Mouse (Mus musculus) left cerebral cortex, postnatal 4 days (tissue): ENCODE measurements around the gene Pakap. TPM values are rescaled to one million over a fixed set of nuclear protein-coding genes. Genes with fewer than 3 reads are reported as not detected.

ENCODE experiments used
- DNase-seq: peaks from one replicate; pipeline ENCODE4 v3.0.0-alpha.2; 2022
- intact Hi-C: fragments of 180-260 bp; cut with DNase I; formaldehyde crosslinking; loops from one replicate; pipeline ENCODE4 v1.15.1; 2025
- total RNA-seq, 2 experiments: library from RNA; stranded (reverse); gene quantifications; 2 replicates each; pipeline ENCODE4 v1.2.3; 2021

The Pakap gene
- total RNA-seq, 2 experiments from 2014 or later: 12.2 to 15.4 TPM

DNA sequence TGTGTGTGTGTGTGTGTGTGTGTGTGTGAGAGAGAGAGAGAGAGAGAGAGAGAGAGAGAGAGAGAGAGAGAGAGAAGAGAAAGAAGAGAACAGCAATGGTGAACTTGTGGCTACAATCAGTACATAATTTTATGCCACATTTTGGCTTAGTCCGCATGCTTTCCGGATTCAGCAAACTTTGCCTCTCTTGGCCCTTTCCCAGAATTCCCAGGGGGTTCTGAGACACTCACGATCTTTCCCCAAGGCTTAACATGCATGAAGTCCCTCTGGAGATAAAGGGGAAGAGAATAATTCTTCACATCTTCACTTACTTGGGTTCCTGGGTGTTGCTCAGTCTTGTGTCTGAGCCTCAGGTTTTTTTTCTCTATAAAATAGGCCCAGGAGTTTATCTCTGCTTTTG lies 2.2 kb downstream of the Pakap start:
- intact Hi-C loops: no loop called here
- DNase-seq: no peak

DNA sequence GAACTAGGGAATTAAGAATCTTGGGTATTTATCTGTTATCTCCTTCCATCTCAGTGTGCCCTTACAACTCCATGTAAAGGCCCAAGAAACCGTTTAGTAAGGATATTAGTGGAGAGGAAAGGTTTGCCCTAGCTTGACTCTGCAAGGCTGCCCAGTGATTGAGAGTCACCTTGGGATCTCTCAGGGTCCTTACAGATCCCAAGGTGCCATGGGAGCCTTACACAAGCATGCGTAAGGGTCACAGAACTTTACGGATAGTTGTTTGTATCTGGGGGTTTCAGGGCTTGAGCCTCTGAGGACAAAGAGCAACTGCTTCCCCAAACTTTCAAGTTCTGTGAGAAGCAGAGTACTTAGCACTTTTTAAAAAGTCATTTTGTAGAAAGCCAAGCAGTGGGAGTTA lies 6.2 kb downstream of the Pakap start:
- intact Hi-C loops: no loop called here
- no peak for DNase-seq

DNA sequence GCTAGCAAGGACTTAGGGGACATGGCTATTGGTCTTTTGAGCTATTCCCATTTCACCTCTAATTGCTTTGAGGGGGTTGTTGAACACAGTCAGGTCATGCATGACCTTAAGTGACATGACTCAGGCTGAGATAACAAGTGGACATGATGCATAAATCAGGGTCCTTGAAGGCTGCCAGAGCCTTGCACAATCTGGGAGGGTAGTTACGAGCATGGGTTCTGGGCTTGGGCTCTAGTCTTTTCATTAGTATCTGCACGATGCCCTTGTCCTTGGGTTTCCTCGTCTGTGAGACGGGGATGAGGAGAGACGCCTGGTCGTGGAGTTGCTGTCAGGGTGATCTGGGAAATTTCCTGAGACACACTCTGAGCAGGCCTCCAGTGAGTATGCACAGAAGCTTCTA lies 6.7 kb downstream of the Pakap start:
- DNase-seq: no peak
- intact Hi-C loops: no loop called here

DNA sequence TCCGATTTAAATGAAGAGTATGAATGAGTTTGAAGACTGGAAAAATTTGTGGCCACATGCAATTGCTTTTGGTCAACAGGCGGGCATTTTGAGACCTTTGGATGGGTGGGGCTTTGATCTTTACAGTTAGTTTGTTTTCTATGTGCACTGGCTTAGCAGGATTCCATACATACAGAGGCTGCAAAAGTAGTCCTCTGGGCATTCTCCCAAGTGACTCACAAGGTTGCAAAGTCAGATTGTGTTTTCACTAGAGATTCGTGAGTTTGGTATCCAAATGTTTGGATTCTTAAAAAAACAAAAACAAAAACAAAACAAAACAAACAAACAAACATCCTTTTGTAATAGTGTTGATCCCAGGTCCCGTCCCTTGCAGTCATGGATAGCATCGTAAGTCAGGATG lies 7.7 kb downstream of the Pakap start:
- DNase-seq: no peak
- intact Hi-C loops: no loop called here

DNA sequence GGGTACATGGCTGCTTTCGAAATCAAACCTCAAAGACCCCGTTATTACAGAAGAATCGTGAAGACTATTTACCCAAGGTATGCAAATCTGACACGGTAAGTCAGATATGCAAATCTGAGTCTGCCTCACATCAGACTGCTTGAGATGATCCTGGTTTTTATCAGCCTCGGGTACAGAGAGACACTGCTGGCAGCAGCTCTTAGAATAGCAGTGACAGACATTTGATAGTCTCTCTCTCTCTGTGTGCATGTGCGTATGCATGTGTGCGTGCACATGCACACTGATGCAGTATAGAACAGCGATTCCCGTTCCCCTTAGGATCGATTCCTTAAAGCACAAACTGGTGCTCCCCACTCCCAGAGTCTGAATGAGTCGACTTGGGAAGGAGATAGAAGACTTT lies 8.1 kb downstream of the Pakap start:
- intact Hi-C loops: no loop called here
- DNase-seq: no peak

DNA sequence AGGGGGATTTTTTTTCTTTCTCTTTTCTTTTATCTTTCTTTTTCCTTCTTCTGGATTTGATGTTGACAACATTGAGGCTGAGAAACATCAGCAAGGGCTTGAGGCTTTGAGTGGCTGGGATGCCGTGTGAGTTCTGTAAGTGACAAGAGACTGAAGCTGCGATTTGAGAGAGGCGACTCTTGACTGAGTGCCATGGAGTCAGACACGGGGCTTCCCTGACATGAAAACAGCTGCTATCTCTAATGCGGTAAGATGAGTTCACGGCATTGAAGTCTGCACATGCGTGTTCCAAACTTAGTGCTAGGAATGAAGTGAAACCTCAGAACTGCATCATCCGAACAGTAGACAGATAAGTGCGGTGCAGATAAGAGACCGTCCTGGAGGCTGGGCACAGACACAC lies 11.7 kb downstream of the Pakap start:
- intact Hi-C loops: no loop called here
- no peak for DNase-seq

DNA sequence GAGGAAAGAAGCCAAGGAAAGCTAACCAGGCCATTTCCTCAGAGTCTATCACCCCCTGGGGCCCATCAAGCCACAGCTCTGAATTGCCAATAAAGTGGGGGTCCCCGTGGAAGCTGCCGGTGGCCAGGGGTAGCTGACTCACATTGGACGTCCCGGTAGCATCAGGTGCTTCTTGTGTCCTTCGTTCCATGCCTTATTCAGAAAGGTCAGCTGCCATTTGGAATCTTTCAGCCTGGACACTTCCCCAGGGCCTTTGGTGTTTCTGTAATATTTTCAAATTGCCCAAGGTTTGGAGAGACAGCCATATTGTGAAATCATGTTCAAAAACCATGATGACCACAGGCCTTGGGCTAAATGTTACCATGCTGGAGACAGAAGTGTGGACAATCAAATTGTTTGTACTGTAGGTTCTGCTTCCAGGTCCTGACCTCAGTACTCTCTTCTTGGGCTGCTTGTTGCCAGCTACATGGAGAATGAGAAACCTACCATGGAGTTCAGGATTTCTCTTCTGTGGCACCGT lies 17.4 kb downstream of the Pakap start:
- DNase-seq: no peak
- intact Hi-C loops: no loop called here

DNA sequence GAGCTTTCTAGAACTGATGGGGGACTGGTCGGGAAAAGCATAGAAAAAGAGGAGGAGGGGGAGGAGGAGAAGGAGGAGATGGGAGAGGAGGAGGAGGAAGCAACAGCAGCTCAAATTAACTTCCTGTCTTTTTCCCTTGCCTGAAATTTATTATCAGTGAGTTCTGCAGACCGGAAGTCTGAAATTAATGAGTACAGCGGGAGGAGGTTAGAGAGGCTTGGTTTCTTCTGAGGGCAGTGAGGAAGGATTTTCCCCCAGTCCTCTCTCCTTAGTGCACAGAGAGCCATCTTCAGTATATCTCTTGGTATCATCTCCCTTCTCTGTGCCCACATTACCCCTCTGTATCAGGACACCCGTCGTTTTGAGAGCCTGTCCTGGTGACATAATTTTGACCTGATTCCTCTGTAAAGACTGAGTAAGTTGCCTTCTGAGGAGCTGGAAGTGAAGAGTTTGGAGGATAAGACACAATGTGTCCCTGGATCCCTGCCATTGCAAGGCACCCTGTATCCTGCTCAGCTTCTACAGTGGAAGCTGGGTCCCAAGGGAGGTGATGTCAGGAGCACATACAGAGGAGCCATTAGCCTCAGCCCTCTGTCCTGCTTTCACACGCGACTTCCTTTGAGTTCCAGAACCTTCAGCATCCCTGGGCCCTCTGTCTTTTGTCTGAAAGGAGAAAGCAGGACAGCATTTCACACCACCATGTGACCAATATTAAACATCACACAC lies 19.1 kb downstream of the Pakap start:
- intact Hi-C loops: no loop called here
- DNase-seq: no peak

DNA sequence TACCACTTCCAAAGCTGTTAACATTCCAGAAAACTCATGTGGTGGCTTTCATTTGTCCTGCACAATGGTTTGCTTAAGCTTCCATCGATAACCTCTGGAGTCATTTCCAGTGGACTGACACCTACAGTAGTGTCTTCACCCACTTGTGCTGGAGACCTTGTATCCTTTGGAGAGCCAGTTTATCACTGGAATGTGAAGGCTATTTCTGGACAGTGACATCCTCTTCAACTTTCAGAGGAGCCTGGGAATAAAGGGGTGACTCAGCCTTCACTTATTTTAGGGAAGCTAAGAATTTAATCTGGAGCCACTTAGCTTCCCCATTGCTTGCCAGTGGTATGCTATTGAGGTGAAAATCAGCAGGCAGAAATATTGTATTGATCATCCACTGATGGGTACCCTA lies 20.4 kb downstream of the Pakap start:
- intact Hi-C loops: no loop called here
- DNase-seq: no peak

DNA sequence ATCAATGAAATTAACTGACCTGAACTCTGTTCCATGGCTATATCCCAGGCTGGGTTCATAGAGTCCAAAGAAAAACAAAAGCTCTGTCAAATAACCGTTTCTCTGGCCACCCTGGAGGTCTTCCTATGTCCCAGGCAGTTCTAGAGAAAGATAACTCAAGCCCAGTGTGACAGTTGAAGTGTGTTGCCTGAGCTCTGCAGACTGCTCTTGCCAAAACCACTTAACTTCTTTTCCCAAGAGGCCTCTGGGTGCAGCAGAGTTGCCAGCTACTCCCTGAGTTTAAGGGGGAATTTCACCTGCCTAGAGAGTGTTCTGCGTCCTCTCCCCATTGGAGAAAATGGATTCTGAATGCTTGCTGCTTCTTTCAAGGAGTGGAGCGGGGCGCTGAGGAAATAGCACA lies 24.8 kb downstream of the Pakap start:
- no peak for DNase-seq
- intact Hi-C loops: no loop called here

DNA sequence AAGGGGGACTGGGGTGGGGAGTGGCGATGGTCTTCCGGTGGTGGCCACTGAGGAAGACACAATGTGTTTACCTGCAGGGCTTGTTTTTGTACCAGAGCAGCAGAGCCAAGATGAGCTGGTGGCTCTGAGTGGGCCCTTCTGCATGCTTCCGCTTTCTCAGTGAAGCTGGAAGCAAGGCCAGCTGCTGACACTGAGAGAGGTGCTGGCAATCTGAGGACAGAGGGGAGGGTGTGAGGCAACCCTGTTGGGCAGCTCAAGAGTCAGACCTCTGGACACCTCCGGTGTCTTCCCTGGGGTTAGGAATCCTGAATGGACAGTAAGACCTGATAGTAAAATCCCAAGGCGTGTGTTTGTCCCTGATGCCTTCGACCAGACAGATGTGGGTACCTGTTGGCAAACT lies 32.0 kb downstream of the Pakap start:
- intact Hi-C loops: loop anchor here (10.0 kb wide), 1 partner anchor 165 kb away; the partner anchor contains the start of gene Palm2

DNA sequence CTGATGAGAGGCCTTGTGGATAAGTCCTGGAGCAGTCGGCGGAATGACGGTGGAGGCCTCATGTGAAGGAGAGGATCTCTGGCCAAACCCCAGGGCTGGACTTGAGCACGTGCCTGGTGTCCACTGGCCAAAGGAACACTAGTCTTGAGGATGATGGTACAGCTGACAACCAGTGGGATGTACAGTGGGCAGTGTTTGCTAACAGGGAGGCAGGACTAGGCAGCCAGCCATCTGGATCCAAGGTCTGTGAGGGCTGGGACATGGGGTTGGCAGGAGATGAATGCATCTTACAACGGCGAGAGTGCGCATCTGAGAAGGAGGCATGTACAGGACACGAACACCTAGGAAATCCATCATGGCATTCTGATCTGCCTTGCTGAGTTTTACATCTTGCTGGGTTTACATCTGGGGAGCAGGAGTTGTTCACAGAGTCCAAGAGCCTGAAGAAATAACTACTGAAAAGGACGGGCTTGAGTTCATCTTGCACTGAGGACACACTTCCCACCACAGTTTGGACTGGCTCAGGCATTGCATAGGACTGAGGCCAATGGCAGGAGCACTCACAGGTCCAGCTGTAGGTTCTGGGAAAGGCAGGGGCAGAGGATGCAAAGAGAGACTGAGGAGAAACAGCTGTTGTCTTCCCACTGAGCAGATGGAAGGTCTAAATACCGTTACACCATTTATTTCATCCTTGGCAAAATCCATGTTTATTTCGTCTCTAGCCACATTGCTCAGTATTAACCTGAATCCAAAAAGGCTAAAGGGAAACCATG lies 32.9 kb downstream of the Pakap start:
- intact Hi-C loops: loop anchor here (10.0 kb wide), 1 partner anchor 166 kb away; the partner anchor contains the start of gene Palm2
- peak; percentile 32 for DNase-seq

More for the DNA sequence above, 32.0 kb downstream of the Pakap start:
- DNase-seq: no peak

DNA sequence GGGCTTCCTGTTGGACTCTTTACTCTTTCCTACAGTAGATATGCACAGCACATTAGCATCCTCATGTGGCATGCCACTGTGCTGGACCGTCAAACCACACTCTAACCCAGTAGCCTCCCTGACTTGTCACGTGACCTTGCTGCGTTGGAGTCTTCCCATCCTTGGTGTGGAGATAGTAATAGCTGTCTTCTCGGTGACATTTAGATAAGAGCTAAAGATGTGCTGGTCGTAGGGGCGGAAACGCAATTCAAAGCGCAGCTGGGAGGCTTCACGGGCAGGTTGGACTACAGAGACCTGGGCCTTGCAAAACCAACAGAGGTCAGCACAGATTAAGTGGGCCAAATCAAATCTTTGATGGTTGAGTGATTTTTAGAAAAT lies 33.5 kb downstream of the Pakap start:
- intact Hi-C loops: loop anchor here (10.0 kb wide), 1 partner anchor 167 kb away; the partner anchor contains the start of gene Palm2

DNA sequence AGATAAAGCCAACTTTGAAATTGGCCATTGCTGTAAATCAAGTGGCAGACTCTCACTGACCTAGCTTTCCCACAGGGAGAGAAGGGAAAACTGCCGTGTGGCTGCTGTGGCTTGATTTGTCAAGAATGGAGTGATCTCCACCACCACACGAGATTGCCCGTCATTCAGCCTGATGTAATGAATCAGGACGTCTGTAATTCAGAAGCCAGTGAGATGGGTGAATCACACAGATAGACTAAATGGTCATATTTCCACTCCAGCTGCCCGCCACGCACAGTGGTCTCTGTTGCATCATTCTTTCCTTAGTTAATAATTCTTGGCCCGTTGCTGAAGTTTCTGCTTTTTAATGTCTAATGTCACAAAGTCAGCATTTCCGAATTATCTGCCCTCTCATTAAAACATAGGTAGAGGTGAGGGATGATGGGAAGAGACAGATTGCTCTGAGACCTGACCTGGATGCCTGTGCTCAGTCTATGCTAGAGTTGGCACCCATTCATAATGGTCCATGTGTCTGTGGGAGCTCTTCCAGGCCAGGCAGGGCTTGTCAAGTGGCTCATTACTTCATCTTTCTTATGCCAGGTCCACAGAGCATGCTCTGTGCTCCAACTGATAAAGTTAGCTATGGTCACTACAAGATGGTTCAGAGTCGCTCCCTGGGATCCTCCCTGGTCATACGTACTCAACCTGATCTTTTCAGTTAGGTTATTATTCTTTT lies 34.1 kb downstream of the Pakap start:
- intact Hi-C loops: loop anchor here (10.0 kb wide), 1 partner anchor 167 kb away; the partner anchor contains the start of gene Palm2
- no peak for DNase-seq

More for the DNA sequence above, 33.5 kb downstream of the Pakap start:
- no peak for DNase-seq

DNA sequence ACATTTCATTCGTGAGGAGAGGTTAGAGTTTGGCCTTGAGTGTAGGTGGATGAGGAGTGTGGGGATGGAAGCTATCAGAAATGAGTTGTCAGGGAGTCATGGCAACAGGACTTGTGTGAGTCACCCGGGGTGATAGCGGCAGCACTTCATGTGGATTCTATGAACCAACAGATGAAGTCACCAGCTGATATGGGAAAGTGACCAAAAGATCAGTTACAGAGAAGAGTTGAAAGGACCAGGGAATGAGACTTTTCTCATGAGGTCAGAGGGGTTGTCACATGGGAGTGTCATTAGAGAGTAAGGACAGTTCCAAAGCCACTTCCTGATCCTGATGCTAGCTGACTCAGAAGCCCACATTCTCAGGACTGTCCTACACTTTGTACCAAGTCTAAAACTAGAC lies 38.3 kb downstream of the Pakap start:
- intact Hi-C loops: loop anchor here (5.0 to 10.0 kb wide), 2 partner anchors 149 to 171 kb away; partner anchors contain the start of gene Palm2
- DNase-seq: no peak

DNA sequence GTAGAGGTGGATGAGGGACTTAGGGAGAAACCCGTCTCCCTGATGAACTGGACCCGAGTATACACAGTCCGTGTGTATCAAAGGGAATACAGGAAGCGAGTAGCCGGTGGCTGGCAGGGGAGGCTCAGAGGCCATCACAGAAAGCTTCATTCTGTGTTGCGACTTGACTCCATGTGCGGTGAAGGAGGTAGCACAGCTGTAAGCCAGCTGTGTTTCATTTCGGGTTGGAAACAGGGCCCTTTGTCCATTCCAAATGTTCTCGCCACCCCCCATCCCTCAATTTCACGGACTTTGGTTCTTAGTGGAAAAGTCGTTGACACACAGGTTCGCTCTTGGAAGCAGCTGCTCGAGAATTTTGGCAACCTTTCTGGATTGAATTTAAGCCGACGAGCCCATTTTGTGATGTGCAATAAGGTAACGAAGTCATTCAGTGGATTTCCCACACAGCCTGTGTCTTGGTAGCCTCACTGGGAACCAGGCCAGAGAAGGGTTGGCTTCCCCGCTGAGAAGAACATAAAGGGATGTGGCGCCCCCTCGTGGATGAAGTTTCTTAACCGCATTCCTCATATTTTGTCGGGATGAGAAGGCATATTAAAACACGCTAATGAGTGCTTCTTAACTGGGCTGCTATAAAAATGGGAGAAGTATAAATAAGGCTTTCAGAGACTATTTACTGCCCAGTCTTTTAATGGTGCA lies 39.4 kb downstream of the Pakap start:
- DNase-seq: peak; percentile 92

DNA sequence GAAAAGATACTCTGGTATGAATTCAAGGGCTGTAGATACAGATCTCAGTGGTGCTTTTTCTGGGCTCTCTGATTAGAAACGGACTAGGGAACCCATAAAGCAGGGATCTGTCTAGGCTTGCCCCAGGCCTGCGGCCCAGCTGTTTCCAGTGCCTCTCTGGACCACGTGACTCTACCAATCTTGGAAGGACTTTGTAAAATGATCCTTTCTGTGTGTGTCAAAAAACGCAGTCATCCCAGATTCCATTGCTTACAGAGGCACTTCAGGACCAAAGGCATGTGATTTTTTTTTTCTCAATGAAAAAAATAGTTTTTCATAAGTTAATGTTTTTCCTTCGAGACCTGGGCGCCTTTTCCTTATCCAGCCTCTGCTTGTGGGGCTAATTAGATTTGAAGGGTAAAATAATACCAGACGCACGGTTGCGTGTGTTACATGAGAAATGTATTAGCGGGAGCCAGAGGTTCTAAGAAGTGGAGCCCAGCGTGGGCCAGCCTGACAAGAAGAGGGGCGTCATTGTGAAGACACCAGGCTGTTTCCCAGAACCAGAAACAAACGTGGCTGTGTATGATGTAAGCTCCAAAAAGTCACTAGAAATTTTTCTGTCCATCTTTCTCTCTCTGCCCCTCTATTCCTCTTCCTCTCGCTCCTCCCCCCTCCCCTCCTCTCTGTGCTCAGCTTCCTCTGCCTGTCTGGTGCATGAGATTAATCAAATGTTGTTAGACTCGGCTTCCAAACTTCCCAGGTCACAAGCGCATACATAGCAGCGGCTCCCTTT lies 43.5 kb downstream of the Pakap start:
- intact Hi-C loops: no loop called here
- no peak for DNase-seq

More for the DNA sequence above, 39.4 kb downstream of the Pakap start:
- intact Hi-C loops: loop anchor here (5.0 to 10.0 kb wide), 2 partner anchors 150 to 173 kb away; partner anchors contain the start of gene Palm2

DNA sequence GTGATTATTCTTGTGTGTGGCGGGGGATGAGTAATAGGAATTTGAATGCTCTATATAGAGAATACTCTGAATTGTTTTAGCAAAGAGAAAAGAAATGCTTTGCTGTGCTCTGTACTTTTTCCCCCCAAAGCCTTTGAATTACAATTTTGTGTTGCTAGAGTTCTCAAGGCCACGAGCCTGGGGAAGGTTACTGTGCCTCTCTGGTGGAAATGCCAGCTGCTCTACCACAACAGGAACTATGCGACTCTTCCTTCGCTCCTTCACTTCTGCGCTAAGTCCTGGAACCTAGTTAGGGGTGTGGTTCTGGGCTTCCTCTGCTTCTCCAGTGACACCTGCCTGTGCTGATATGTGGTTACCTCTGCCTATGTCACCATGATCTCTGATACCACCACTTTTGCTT lies 44.7 kb downstream of the Pakap start:
- intact Hi-C loops: no loop called here
- no peak for DNase-seq

DNA sequence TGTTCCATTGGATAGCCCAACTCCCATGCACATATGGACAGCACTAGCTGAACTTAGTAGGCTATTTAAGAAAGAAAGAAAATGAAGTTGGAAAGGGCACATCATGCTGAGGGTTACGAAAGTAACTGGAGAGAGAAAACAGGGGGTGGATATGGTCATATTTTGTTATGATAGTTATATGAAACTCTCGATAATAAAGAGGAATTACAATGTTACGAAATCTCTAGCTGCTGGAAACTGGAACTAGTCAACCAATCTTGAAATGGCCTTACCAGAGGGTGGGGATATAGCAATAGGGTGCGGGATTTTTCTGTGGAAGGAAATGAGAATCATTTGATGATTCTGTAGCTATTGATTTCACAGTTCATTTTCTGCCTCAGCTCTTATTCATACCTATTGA lies 46.7 kb downstream of the Pakap start:
- no peak for DNase-seq
- intact Hi-C loops: no loop called here

DNA sequence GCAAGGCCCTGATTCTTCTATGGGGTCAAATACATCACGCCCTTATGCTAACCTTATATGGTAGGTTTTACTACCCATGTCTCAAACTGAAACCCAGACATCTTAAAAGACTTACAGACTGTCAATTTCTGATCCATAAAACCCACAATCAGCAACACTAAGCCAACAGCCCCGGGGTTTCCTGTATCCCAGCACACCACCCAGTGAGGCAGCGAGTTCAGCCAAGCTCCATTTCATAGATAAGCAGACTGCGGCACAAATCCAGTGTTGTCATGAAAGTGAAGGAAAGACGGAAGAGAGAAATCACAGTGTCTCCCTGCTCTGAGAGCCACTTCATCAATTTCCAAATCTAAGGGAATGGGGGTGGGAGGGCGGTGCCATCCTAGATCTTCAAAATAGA lies 50.8 kb downstream of the Pakap start:
- intact Hi-C loops: no loop called here
- DNase-seq: no peak
